Mouse (Mus musculus): Measurements from ENCODE around the gene Rdh19. TPM values are rescaled to one million over a fixed set of nuclear protein-coding genes. Genes with fewer than 3 reads are reported as not detected.

The Rdh19 gene
- polyA plus RNA-seq, 1 experiment from 2014 or later: not detected

DNA sequence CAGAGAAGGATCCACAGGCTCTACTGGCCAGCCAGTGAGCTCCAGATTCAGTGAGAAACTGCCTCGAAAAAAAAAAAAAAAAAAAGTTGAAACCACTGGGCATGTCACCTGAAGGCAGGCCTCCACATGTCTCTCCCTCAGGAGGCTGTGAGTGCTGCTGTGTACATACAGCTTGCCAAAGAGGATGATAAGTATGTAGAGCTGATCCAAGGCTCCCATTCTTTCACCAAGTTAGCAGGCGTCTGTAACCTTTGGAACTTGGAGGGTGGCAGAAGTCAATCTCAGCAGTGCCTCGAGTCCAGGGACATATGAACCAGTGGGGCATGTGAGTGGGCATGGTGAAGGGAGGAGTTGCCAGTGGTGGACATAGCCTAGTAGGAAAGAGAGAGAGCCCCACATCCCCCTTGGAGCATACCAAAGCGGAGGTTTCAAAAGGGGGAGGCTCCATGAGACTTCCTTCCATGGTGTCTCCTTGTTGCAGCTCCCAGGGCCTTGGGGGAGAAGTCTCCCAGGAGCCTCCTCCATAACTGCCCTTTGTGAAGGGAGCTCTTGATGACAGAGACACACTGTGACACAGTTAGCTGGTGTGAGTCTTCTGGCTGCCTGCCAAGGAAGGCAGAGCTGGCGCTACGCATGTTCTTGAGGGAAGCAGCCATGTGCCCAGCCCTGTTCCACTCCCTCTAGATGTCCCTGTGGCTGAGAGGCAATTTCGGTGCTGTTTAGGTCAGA lies 55.2 kb downstream of the Rdh19 start:
- ATAC-seq (replicated peaks; ENCODE audit: low FRiP score): no peak
- H3K4me1 ChIP-seq (replicated peaks; ENCODE audit: control insufficient read depth, insufficient read depth, low read length): no peaks in the 10 kb centered on the region
- no peak overlapping the region for H3K27ac ChIP-seq (ENCODE audit: low read depth, low read length)
- no peaks in the 10 kb centered on the region for H3K36me3 ChIP-seq (ENCODE audit: control insufficient read depth, insufficient read depth, low read length)
- WGBS: 80% methylated on average over 7 of the region's 7 CpGs
- H3K4me2 ChIP-seq (ENCODE audit: low read depth, low read length, severe bottlenecking): no peak overlapping the region
- H3K27me3 ChIP-seq (ENCODE audit: control insufficient read depth, insufficient read depth, low read length): no peaks in the 10 kb centered on the region
- no peaks in the 10 kb centered on the region for H3K9me3 ChIP-seq (ENCODE audit: control insufficient read depth, low read length)
- H3K9ac ChIP-seq (ENCODE audit: low read length): no peak overlapping the region
- H3K4me3 ChIP-seq (ENCODE audit: low read depth, low read length): no peak overlapping the region
- DNase-seq (ENCODE audit: low spot score): no peak

GRCm38 (mm10) chr10:127906138-127906537 lies 56.4 kb downstream of the Rdh19 start:
- ATAC-seq (replicated peaks; ENCODE audit: low FRiP score) (no peak), DNase-seq (ENCODE audit: low spot score) (no peak)
- no peak overlapping the region for H3K27ac ChIP-seq (ENCODE audit: low read depth, low read length)
- H3K4me2 ChIP-seq (ENCODE audit: low read depth, low read length, severe bottlenecking): no peak overlapping the region
- 72% methylated on average over 2 of the region's 2 CpGs for WGBS
- no peaks in the 10 kb centered on the region for H3K4me1 ChIP-seq (replicated peaks; ENCODE audit: control insufficient read depth, insufficient read depth, low read length)
- H3K9me3 ChIP-seq (ENCODE audit: control insufficient read depth, low read length): no peaks in the 10 kb centered on the region
- H3K27me3 ChIP-seq (ENCODE audit: control insufficient read depth, insufficient read depth, low read length): no peaks in the 10 kb centered on the region
- no peaks in the 10 kb centered on the region for H3K36me3 ChIP-seq (ENCODE audit: control insufficient read depth, insufficient read depth, low read length)
- H3K9ac ChIP-seq (ENCODE audit: low read length): no peak overlapping the region
- no peak overlapping the region for H3K4me3 ChIP-seq (ENCODE audit: low read depth, low read length)

DNA sequence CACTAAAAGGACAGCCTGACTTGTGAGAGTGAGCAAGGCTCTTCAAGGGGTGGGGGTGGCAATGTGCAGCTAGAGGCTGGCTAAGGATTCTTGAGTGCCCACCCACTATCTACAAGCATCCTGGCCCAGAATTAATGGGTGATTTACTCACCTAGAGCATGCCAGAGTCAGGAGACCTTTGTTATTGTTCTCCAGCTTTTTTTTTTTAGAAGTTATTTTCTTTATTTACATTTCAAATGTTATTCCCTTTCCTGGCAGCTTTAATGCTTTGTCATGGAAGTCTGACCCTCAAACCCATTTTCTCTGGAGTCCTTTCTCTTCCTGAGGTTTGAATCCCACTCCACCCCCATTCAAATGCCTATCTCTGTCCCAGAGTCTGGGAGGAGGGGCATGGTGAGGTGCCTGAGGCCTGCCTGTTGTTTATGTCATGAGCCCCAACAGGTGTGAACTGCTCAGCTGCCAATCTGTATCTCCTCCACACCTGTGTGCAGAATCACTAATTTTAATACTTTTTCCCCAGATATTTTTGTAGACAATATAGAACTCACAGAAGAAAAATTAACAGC lies 57.7 kb downstream of the Rdh19 start:
- H3K27ac ChIP-seq (ENCODE audit: low read depth, low read length): no peak overlapping the region
- no peaks in the 10 kb centered on the region for H3K36me3 ChIP-seq (ENCODE audit: control insufficient read depth, insufficient read depth, low read length)
- no peaks in the 10 kb centered on the region for H3K9me3 ChIP-seq (ENCODE audit: control insufficient read depth, low read length)
- DNase-seq (ENCODE audit: low spot score) (no peak), ATAC-seq (replicated peaks; ENCODE audit: low FRiP score) (no peak)
- no peaks in the 10 kb centered on the region for H3K27me3 ChIP-seq (ENCODE audit: control insufficient read depth, insufficient read depth, low read length)
- no peak overlapping the region for H3K9ac ChIP-seq (ENCODE audit: low read length)
- no peaks in the 10 kb centered on the region for H3K4me1 ChIP-seq (replicated peaks; ENCODE audit: control insufficient read depth, insufficient read depth, low read length)
- H3K4me3 ChIP-seq (ENCODE audit: low read depth, low read length): no peak overlapping the region
- H3K4me2 ChIP-seq (ENCODE audit: low read depth, low read length, severe bottlenecking): no peak overlapping the region

Other genes starting within 250 kb of the Rdh19 start
- gene Lrp1, start 228.8 kb upstream of the Rdh19 start, polyA plus RNA-seq (2014; fragmentation: Nextera tagmentation; extraction: Ambion mirVana): 71.2 and 75.0 TPM in 2 replicates
- 6.8 and 7.8 TPM in 2 replicates for gene Stat6, start 206.9 kb upstream of the Rdh19 start, polyA plus RNA-seq (2014; fragmentation: Nextera tagmentation; extraction: Ambion mirVana)
- 12.0 and 12.2 TPM in 2 replicates for gene Nemp1, start 183.0 kb upstream of the Rdh19 start, polyA plus RNA-seq (2014; fragmentation: Nextera tagmentation; extraction: Ambion mirVana)
- 4.9 and 5.5 TPM in 2 replicates for gene Nab2, start 181.4 kb upstream of the Rdh19 start, polyA plus RNA-seq (2014; fragmentation: Nextera tagmentation; extraction: Ambion mirVana)
- 0.40 and 0.51 TPM in 2 replicates for gene Myo1a, start 144.8 kb upstream of the Rdh19 start, polyA plus RNA-seq (2014; fragmentation: Nextera tagmentation; extraction: Ambion mirVana)
- not detected in 2 replicates for gene Tac2, start 125.5 kb upstream of the Rdh19 start, polyA plus RNA-seq (2014; fragmentation: Nextera tagmentation; extraction: Ambion mirVana)
- 7.3 and 7.6 TPM in 2 replicates for gene Zbtb39, start 110.4 kb upstream of the Rdh19 start, polyA plus RNA-seq (2014; fragmentation: Nextera tagmentation; extraction: Ambion mirVana)
- gene Gpr182, start 98.2 kb upstream of the Rdh19 start, polyA plus RNA-seq (2014; fragmentation: Nextera tagmentation; extraction: Ambion mirVana): 0.43 and 0.45 TPM in 2 replicates
- gene Rdh1, start 90.2 kb upstream of the Rdh19 start, polyA plus RNA-seq (2014; fragmentation: Nextera tagmentation; extraction: Ambion mirVana): not detected in 2 replicates
- not detected in 2 replicates for gene Rdh16f1, start 90.1 kb upstream of the Rdh19 start, polyA plus RNA-seq (2014; fragmentation: Nextera tagmentation; extraction: Ambion mirVana)
- 0.13 TPM in 1 of 2 replicates, not detected in the other for gene Rdh9, start 73.5 kb upstream of the Rdh19 start, polyA plus RNA-seq (2014; fragmentation: Nextera tagmentation; extraction: Ambion mirVana)
- not detected in 2 replicates for gene Rdh16, start 48.8 kb upstream of the Rdh19 start, polyA plus RNA-seq (2014; fragmentation: Nextera tagmentation; extraction: Ambion mirVana)
- not detected in 2 replicates for gene Rdh16f2, start 16.5 kb downstream of the Rdh19 start, polyA plus RNA-seq (2014; fragmentation: Nextera tagmentation; extraction: Ambion mirVana)
- gene Rdh7, start 38.9 kb downstream of the Rdh19 start, polyA plus RNA-seq (2014; fragmentation: Nextera tagmentation; extraction: Ambion mirVana): not detected in 2 replicates
- not detected in 2 replicates for gene Sdr9c7, start 48.6 kb downstream of the Rdh19 start, polyA plus RNA-seq (2014; fragmentation: Nextera tagmentation; extraction: Ambion mirVana)
- gene Hsd17b6, start 157.7 kb downstream of the Rdh19 start, polyA plus RNA-seq (2014; fragmentation: Nextera tagmentation; extraction: Ambion mirVana): not detected in 2 replicates
- 124 and 127 TPM in 2 replicates for gene Prim1, start 165.2 kb downstream of the Rdh19 start, polyA plus RNA-seq (2014; fragmentation: Nextera tagmentation; extraction: Ambion mirVana)
- 855 and 939 TPM in 2 replicates for gene Naca, start 185.6 kb downstream of the Rdh19 start, polyA plus RNA-seq (2014; fragmentation: Nextera tagmentation; extraction: Ambion mirVana)
- gene Ptges3, start 209.0 kb downstream of the Rdh19 start, polyA plus RNA-seq (2014; fragmentation: Nextera tagmentation; extraction: Ambion mirVana): 638 and 692 TPM in 2 replicates
- 2,200 and 2,324 TPM in 2 replicates for gene Atp5b, start 233.3 kb downstream of the Rdh19 start, polyA plus RNA-seq (2014; fragmentation: Nextera tagmentation; extraction: Ambion mirVana)
- 20.9 and 21.9 TPM in 2 replicates for gene Baz2a, start 241.6 kb downstream of the Rdh19 start, polyA plus RNA-seq (2014; fragmentation: Nextera tagmentation; extraction: Ambion mirVana)